Mouse (Mus musculus) stomach, postnatal 0 days (tissue): ENCODE results near the gene Ephb4.

Experiments used
- CTCF ChIP-seq: IDR thresholded peaks from 2 replicates; pipeline ENCODE4 v1.5.1; 2016; ENCODE audit warnings: antibody characterized with exemption, low read depth, mild to moderate bottlenecking, moderate library complexity
- EP300 ChIP-seq: optimal IDR thresholded peaks from 2 replicates; pipeline ENCODE3; 2016; ENCODE audit warnings: antibody characterized with exemption

DNA sequence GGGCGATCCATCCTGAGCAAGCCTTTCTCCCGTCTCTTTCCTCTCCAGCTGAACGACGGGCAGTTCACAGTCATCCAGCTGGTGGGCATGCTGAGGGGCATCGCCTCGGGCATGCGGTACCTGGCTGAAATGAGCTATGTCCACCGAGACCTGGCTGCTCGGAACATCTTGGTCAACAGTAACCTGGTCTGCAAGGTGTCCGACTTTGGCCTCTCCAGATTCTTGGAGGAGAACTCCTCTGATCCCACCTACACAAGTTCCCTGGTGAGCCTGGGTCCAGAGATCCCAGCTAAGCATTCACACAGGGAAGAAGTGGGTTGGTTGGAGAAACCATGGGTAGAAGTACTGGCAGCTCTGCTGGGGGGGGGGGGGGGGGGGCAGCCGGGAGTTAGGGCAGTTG is 19.8 kb downstream of the Ephb4 start:
- TF ChIP-seq CTCF (no peak), EP300 (no peak)
